Mouse (Mus musculus) intestine, embryonic 14.5 days (tissue): Measurements from ENCODE around the gene Tnfrsf14. TPM values are rescaled to one million over a fixed set of nuclear protein-coding genes. Genes with fewer than 3 reads are reported as not detected.

Source experiments
- ATAC-seq: fragments of 200-750 bp; cut with Nextera tagmentation; replicated peaks from 2 replicates; pipeline ENCODE4 v1.8.0; 2017; ENCODE audit warnings: low read depth, moderate number of reproducible peaks, moderate TSS enrichment, moderate library complexity; ENCODE audit not compliant: low FRiP score, low TSS enrichment
- DNase-seq: peaks from one replicate; pipeline ENCODE4 v3.0.0-alpha.2; 2018; ENCODE audit warnings: low spot score
- H3K27ac ChIP-seq: fragments of 300-500 bp; sonication (generic); 2 replicates; pipeline ENCODE4 v1.5.1; 2014; ENCODE audit warnings: low read depth, mild to moderate bottlenecking, control low read depth
- H3K27me3 ChIP-seq: fragments of 300-500 bp; sonication (generic); replicated peaks from 2 replicates; pipeline ENCODE4 v1.6.1; 2014; ENCODE audit warnings: low read length, control low read depth; ENCODE audit not compliant: control insufficient read depth, insufficient read depth
- H3K36me3 ChIP-seq: fragments of 300-500 bp; sonication (generic); 2 replicates; pipeline ENCODE4 v1.6.1; 2014; ENCODE audit warnings: low read length, control low read depth; ENCODE audit not compliant: control insufficient read depth, insufficient read depth
- H3K4me1 ChIP-seq: fragments of 300-500 bp; sonication (generic); replicated peaks from 2 replicates; pipeline ENCODE4 v1.6.1; 2014; ENCODE audit warnings: low read length, control low read depth, mixed read lengths; ENCODE audit not compliant: control insufficient read depth, insufficient read depth
- H3K4me2 ChIP-seq: fragments of 300-500 bp; sonication (generic); 2 replicates; pipeline ENCODE4 v1.6.1; 2014; ENCODE audit warnings: low read length
- H3K4me3 ChIP-seq: fragments of 300-500 bp; sonication (generic); 2 replicates; pipeline ENCODE4 v1.5.1; 2014; ENCODE audit warnings: low read depth, low read length, control low read depth, mixed read lengths
- H3K9ac ChIP-seq: fragments of 300-500 bp; sonication (generic); 2 replicates; pipeline ENCODE4 v1.6.1; 2014; ENCODE audit warnings: mild to moderate bottlenecking, low read length
- H3K9me3 ChIP-seq: fragments of 300-500 bp; sonication (generic); 2 replicates; pipeline ENCODE4 v1.6.1; 2016; ENCODE audit warnings: low read length, control low read depth; ENCODE audit not compliant: control insufficient read depth
- WGBS: fragments of 180-500 bp; shearing (Covaris S2); extraction: QIAGEN DNeasy Blood & Tissue Kit; methylation state at CpG from one replicate; pipeline ENCODE4 v1.1.7; 2014; 5-methylcytosine and 5-hydroxymethylcytosine counted together
- polyA plus RNA-seq: library from polyadenylated mRNA; unstranded; fragments of >200 nt; fragmentation: Nextera tagmentation; extraction: Ambion mirVana; gene quantifications from 2 replicates; pipeline ENCODE4 v1.2.1, GENCODE M21; 2014

The Tnfrsf14 gene
- polyA plus RNA-seq, 1 experiment from 2014 or later: 1.5 TPM

GRCm38 (mm10) chr4:154943323-154944039 lies 15.1 kb upstream of the Tnfrsf14 start:
- no peak for DNase-seq
- H3K36me3 ChIP-seq: no peaks in the 10 kb centered on the region
- WGBS: 87% methylated on average over 6 of the region's 6 CpGs
- H3K27me3 ChIP-seq: 0 out of 2 replicates have a peak, but pooled peaks cover 4% of the 10 kb centered on the region
- 0 out of 2 replicates have a peak, but pooled peaks cover 3% of the 10 kb centered on the region for H3K4me1 ChIP-seq
- no peaks in the 10 kb centered on the region for H3K9me3 ChIP-seq
- H3K4me2 ChIP-seq: no peak overlapping the region
- no peak overlapping the region for H3K4me3 ChIP-seq
- no peak overlapping the region for H3K9ac ChIP-seq
- no peak overlapping the region for H3K27ac ChIP-seq
- no peak for ATAC-seq

GRCm38 (mm10) chr4:154942632-154943322 lies 14.4 kb upstream of the Tnfrsf14 start:
- Histone ChIP-seq H3K27ac (no peak overlapping the region), H3K9me3 (no peaks in the 10 kb centered on the region), H3K4me1 (0 out of 2 replicates have a peak, but pooled peaks cover 3% of the 10 kb centered on the region), H3K27me3 (no peaks in the 10 kb centered on the region), H3K36me3 (no peaks in the 10 kb centered on the region), H3K4me3 (no peak overlapping the region), H3K9ac (no peak overlapping the region), H3K4me2 (no peak overlapping the region)
- ATAC-seq (no peak), DNase-seq (no peak)
- 86% methylated on average over 10 of the region's 10 CpGs for WGBS

- 86% methylated on average over 5 of the region's 5 CpGs for WGBS
- no peaks in the 10 kb centered on the region for H3K36me3 ChIP-seq
These were observed 13.5 kb upstream of the Tnfrsf14 start for GRCm38 (mm10) chr4:154941831-154942230.

GRCm38 (mm10) chr4:154940156-154940555 lies 11.8 kb upstream of the Tnfrsf14 start:
- Histone ChIP-seq H3K4me3 (no peak overlapping the region), H3K9me3 (no peaks in the 10 kb centered on the region), H3K4me1 (no peaks in the 10 kb centered on the region), H3K4me2 (no peak overlapping the region), H3K36me3 (no peaks in the 10 kb centered on the region), H3K27ac (no peak overlapping the region), H3K27me3 (no peaks in the 10 kb centered on the region), H3K9ac (no peak overlapping the region)
- ATAC-seq (no peak), DNase-seq (no peak)
- 86% methylated on average over 2 of the region's 2 CpGs for WGBS

More at GRCm38 (mm10) chr4:154941831-154942230, 13.5 kb upstream of the Tnfrsf14 start:
- H3K4me2 ChIP-seq: no peak overlapping the region
- DNase-seq (no peak), ATAC-seq (no peak)
- H3K9me3 ChIP-seq: no peaks in the 10 kb centered on the region
- H3K4me1 ChIP-seq: 0 out of 2 replicates have a peak, but pooled peaks cover 3% of the 10 kb centered on the region
- H3K27ac ChIP-seq: no peak overlapping the region
- no peak overlapping the region for H3K9ac ChIP-seq
- H3K27me3 ChIP-seq: no peaks in the 10 kb centered on the region
- no peak overlapping the region for H3K4me3 ChIP-seq

- DNase-seq (no peak), ATAC-seq (no peak)
- Histone ChIP-seq H3K27ac (no peak overlapping the region), H3K9me3 (no peaks in the 10 kb centered on the region), H3K9ac (no peak overlapping the region), H3K27me3 (no peaks in the 10 kb centered on the region), H3K4me3 (no peak overlapping the region), H3K36me3 (no peaks in the 10 kb centered on the region), H3K4me1 (no peaks in the 10 kb centered on the region), H3K4me2 (no peak overlapping the region)
- 82% methylated on average over 1 of the region's 1 CpGs for WGBS
These were observed 9.4 kb upstream of the Tnfrsf14 start for GRCm38 (mm10) chr4:154937746-154938145.

- DNase-seq (no peak), ATAC-seq (no peak)
- no peak overlapping the region for H3K4me2 ChIP-seq
- H3K4me1 ChIP-seq: no peaks in the 10 kb centered on the region
- H3K9ac ChIP-seq: no peak overlapping the region
- no peaks in the 10 kb centered on the region for H3K9me3 ChIP-seq
- no peaks in the 10 kb centered on the region for H3K27me3 ChIP-seq
- WGBS: 72% methylated on average over 8 of the region's 8 CpGs
- H3K27ac ChIP-seq: no peak overlapping the region
- H3K36me3 ChIP-seq: no peaks in the 10 kb centered on the region
- no peak overlapping the region for H3K4me3 ChIP-seq
These were observed 8.3 kb upstream of the Tnfrsf14 start for GRCm38 (mm10) chr4:154936542-154937255.

GRCm38 (mm10) chr4:154935788-154936187 lies 7.4 kb upstream of the Tnfrsf14 start:
- no peak overlapping the region for H3K9ac ChIP-seq
- H3K27me3 ChIP-seq: no peaks in the 10 kb centered on the region
- H3K4me3 ChIP-seq: no peak overlapping the region
- no peak overlapping the region for H3K4me2 ChIP-seq
- ATAC-seq (no peak), DNase-seq (no peak)
- 73% methylated on average over 7 of the region's 7 CpGs for WGBS
- H3K27ac ChIP-seq: no peak overlapping the region
- H3K36me3 ChIP-seq: no peaks in the 10 kb centered on the region
- no peaks in the 10 kb centered on the region for H3K4me1 ChIP-seq
- no peaks in the 10 kb centered on the region for H3K9me3 ChIP-seq

GRCm38 (mm10) chr4:154934800-154935199 lies 6.4 kb upstream of the Tnfrsf14 start:
- ATAC-seq (no peak), DNase-seq (no peak)
- Histone ChIP-seq H3K27ac (no peak overlapping the region), H3K9me3 (no peaks in the 10 kb centered on the region), H3K27me3 (no peaks in the 10 kb centered on the region), H3K4me3 (no peak overlapping the region), H3K4me2 (no peak overlapping the region), H3K9ac (no peak overlapping the region), H3K36me3 (no peaks in the 10 kb centered on the region), H3K4me1 (no peaks in the 10 kb centered on the region)
- WGBS: 91% methylated on average over 2 of the region's 2 CpGs
